Mouse (Mus musculus) heart, adult 8-10 months (tissue): Measurements from ENCODE around the gene Uba5. TPM values are rescaled to one million over a fixed set of nuclear protein-coding genes. Genes with fewer than 3 reads are reported as not detected.

Experiments
- total RNA-seq, 4 experiments: library from RNA; stranded (reverse); gene quantifications; 2 replicates each; pipeline ENCODE4 v1.2.4; 2022

The Uba5 gene
- total RNA-seq, 4 experiments from 2014 or later, result 12.7 to 16.2 (median 14.0) TPM

Other genes with a start within 250 kb of the Uba5 start
- gene Nphp3, start 60.6 kb downstream of the Uba5 start, total RNA-seq, result 1 to 10 TPM; 2.4 to 3.7 (median 2.9) TPM
- 1 to 10 TPM in 1 of 4 experiments, not detected in 3; 2.0 TPM for gene Gm28305, start 22.5 kb downstream of the Uba5 start, total RNA-seq
- gene Acad11, start 243 bp upstream of the Uba5 start, total RNA-seq, result 100 to 1,000 TPM; 114 to 136 (median 130) TPM
- gene Ackr4, start 63.8 kb upstream of the Uba5 start, total RNA-seq, result 1 to 10 TPM; 1.6 to 3.1 (median 1.8) TPM
- 10 to 100 TPM; 28.3 to 36.0 (median 32.0) TPM for gene Dnajc13, start 199.8 kb upstream of the Uba5 start, total RNA-seq